11 mouse cellular contexts compared by ENCODE assay signal in the genomic region with DNA sequence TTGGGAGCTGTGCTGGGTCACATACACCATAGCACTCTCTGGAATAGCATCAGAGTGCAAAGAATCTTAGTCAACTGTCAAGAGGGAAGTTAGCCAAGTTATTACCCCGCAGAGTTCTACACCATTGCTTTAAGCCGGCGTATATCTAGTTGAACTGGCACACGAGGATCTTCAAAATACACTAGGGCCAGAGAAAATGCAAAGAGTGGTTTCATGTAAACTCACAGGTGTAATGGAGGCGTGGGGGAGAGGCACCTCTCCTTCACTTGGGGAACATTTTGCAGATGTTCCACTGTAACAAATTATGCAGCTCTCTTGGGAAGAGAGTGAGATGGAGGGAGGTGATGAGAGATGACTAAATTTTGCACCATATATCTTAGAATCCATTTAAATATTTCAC.
"Had no signal": no experiment of that assay in that cellular context is flagged by ENCODE, and none has a peak within 500 bp of the region (broad histone marks: within the 10 kb centered on the region; RNA-seq: fewer than 3 reads in every experiment).

No protein-coding gene starts in this region.

- DNase-seq: retina, postnatal 1 day; right cerebral cortex, adult 18-20 months; right cerebral cortex, postnatal 25 days; right cerebral cortex, postnatal 4 days; spleen, adult 18-20 months; thymus, adult 18-20 months; thymus, adult 2 months; thymus, postnatal 14 days; thymus, postnatal 25 days; thymus, postnatal 36 days; thymus, postnatal 4 days had no signal
